Mouse (Mus musculus) Patski (cell line): ENCODE measurements around the gene Rab1b. TPM values are rescaled to one million over a fixed set of nuclear protein-coding genes. Genes with fewer than 3 reads are reported as not detected.
"Not testable (repeated sequence)": the region's sequence is repeated elsewhere in the genome, so short reads cannot be mapped to it uniquely, and the experiment has no call there.

Experiments
- ATAC-seq: fragments of 100-300 bp; one replicate; pipeline ENCODE4 v1.8.0; 2021
- CTCF ChIA-PET: fragments of 350-600 bp; sonication (Branson Sonifier 250); formaldehyde crosslinking; loops from one replicate; lab custom pipeline; 2022; ENCODE audit warnings: inconsistent platforms; lab: Charles Lee
- POLR2A ChIA-PET: fragments of 350-600 bp; sonication (Branson Sonifier 250); formaldehyde crosslinking; loops from one replicate; lab custom pipeline; 2022; ENCODE audit warnings: antibody characterized with exemption, inconsistent platforms; lab: Charles Lee
- DNase-seq: peaks from one replicate; pipeline ENCODE4 v3.0.0-alpha.2; 2011; ENCODE audit warnings: low read depth, low spot score
- H3K27me3 ChIP-seq: fragments of 371-371 bp; one replicate; pipeline ENCODE4 v1.5.1; 2021
- CTCF ChIP-seq: fragments of 100-300 bp; IDR thresholded peaks from one replicate; pipeline ENCODE4 v1.5.1; 2021
- in situ Hi-C: fragments of 300-500 bp; cut with MboI; formaldehyde crosslinking; loops from 3 replicates; pipeline ENCODE4 v1.11.1; 2018; ENCODE audit warnings: low pct_unique_long_range_greater_than_20kb, mixed read lengths
- polyA plus RNA-seq: library from polyadenylated mRNA; unstranded; gene quantifications from one replicate; pipeline ENCODE4 v1.2.3, GENCODE M21; 2021

Gene Rab1b
- polyA plus RNA-seq, 1 experiment from 2014 or later, result 237 TPM

DNA sequence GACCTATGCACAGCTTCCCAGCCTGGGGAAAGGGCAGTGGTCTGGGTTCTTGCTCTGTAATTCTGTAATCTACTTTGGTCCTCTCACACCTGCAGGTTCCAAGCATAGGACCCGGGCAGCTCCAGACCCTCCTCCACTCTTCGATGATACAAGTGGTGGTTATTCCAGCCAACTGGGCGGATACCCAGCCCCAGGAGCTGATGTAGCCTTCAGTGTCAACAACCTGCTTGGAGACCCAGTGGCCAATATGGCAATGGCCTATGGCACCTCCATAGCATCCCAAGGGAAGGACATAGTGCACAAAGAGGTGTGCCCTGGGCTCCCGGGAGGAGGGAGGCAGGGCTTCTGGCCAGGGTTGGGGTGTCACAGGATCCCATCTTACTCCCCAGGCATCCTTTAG lies 17.5 kb downstream of the Rab1b start:
- in situ Hi-C loops, result no loop called here

DNA sequence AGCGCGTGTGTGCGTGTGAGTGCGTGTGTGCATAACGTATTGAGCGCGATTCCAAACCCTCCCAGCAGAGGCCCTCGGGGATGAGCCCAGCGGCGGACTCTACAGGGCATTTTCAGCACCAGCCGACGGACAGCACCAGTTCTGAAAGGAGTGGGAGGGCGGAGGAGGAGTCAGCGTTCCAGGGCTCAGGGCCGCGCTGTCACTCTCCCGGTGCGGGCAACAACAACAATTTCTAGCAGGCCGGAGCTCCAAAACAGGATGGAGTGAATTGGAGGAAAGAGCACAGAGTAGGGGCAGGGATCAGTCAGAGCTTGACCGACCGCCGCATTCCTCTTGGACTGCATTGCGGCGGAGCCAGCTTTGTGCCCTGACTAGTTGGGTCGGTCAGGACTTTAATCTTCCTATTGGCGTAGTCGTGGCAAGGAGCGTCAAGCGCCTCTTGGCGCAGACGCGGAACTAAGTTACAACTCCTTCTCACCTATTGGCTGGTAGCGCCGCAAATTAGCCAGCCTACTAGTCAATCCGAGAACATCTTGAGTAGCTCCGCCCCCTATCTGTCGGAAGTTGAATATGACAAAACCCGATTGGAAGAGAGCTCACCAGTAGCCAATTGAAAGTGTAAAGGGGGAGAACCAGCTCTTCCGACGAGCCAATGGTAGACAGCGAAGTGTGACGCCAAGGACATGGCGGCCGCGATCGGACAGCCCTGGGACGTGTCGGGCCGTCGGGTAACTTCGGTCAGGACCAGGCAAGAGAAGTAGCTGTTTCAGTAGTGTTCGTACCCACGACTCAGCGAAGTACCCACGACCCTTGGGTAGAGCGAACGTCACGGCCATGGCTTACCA lies 18.8 kb downstream of the Rab1b start, which contains the start of gene Yif1a:
TSS of gene Yif1a (plus strand) at position 655 of the 845 bp plus-strand sequence.
- peak; percentile 80 for ATAC-seq
- DNase-seq, result peak; percentile 96
- POLR2A ChIA-PET, result interaction anchor here (0.5 to 1.4 kb wide), 2 partner anchors 48 to 698 kb away, joined by 3 read pairs; no protein-coding TSS in a partner anchor
- in situ Hi-C loops, result no loop called here
- CTCF ChIA-PET, result interaction anchor here (0.8 to 2.2 kb wide), 7 partner anchors 9 to 49 kb away, joined by 3 to 9 read pairs (median 3); partner anchors contain the start of genes AC124502.3, B4gat1, Cd248 and Rin1
- peaks cover 7% of the 10 kb centered on the region for H3K27me3 ChIP-seq
- TF ChIP-seq CTCF, result no peak

More for the DNA sequence above, 17.5 kb downstream of the Rab1b start:
- peaks cover 7% of the 10 kb centered on the region for H3K27me3 ChIP-seq
- TF ChIP-seq CTCF, result no peak
- ChIA-PET POLR2A (no interaction called here), CTCF (interaction anchor here (0.9 to 1.5 kb wide), 4 partner anchors 10 to 51 kb away, joined by 3 to 7 read pairs (median 4); no protein-coding TSS in a partner anchor)
- no peak for ATAC-seq
- DNase-seq, result no peak

DNA sequence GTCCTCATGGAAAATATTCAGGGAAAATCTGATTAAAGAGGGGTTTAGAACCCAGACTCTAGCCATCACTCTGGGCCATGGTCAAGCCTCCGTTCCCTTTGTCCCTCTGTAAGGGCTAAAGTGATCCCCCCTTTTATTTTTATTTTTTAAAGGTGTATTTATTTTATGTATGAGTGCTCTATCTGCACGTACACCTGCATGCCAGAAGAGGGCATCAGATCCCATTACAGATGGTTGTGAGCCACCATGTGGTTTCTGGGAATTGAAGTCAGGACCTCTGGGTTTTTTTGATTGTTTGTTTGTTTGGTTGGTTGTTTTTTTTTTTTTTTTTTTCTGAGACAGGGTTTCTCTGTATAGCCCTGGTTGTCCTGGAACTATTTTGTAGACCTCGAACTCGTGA lies 20.3 kb downstream of the Rab1b start:
- in situ Hi-C loops, POLR2A ChIA-PET, DNase-seq, ATAC-seq: not testable (repeated sequence)
- CTCF ChIA-PET, result interaction anchor here (1.0 kb wide), 1 partner anchor 65 kb away, joined by 3 read pairs; no protein-coding TSS in a partner anchor
- H3K27me3 ChIP-seq, result peaks cover 17% of the 10 kb centered on the region

DNA sequence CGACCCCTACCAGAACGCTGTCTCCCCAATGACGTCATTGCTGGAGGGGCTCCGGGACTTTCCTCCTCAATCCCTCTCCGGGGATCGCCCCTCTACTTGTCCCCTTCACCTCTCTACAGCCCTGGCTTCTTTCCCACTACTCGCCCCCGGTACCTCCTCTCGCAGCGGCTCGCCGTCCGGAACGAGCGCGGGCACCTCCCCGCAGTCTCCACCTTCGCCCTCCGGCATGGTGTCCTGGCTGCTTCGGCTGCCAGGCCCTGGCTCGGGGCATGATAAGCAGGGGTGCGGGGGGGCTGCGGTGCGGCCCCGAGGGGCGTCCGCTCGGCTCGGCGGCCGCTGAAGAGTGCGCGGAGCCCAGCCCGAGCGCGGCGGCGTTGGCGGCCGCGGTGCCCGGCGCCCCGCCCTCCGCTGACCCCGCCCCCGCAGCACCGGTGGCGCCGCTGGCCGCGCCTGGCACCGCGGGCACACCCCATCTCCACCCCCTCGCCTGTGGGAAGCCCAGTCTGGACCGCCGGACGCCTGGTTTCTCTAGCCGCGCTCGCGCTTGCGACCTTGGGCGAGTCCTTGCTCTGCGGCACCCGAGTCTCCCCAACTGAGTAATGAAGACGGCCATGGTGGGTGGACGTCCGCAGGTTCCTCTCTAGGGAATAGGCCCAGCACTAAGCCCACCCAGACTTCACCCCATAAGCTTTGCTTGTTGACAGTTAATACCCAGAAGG lies 21.6 kb downstream of the Rab1b start, which contains the start of gene Tmem151a:
TSS of gene Tmem151a (minus strand) at position 387 of the 719 bp plus-strand sequence.
- DNase-seq (no peak), ATAC-seq (no peak)
- in situ Hi-C loops, result no loop called here
- H3K27me3 ChIP-seq, result peaks cover 17% of the 10 kb centered on the region
- CTCF ChIA-PET, result no interaction called here
- POLR2A ChIA-PET, result interaction anchor here (0.7 kb wide), 1 partner anchor 393 kb away, joined by 3 read pairs; no protein-coding TSS in a partner anchor
- TF ChIP-seq CTCF, result no peak

DNA sequence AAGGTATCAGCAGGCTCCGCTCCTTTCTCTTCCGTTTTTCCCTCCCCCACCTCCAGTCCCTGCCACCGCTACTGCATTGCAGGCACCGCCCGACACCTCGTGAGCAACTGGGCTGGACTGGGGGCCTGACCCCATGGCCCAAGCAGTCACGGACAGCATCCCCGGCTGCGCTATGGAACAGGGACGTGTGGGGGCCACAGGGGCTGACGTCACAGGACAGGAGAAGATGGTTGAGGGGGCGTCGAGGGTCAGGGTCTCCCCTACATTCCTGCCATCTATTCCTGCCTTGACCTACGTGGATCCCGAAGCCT lies 22.1 kb downstream of the Rab1b start:
- ATAC-seq (no peak), DNase-seq (no peak)
- TF ChIP-seq CTCF, result no peak
- in situ Hi-C loops, result no loop called here
- ChIA-PET POLR2A (no interaction called here), CTCF (no interaction called here)
- peaks cover 17% of the 10 kb centered on the region for H3K27me3 ChIP-seq

DNA sequence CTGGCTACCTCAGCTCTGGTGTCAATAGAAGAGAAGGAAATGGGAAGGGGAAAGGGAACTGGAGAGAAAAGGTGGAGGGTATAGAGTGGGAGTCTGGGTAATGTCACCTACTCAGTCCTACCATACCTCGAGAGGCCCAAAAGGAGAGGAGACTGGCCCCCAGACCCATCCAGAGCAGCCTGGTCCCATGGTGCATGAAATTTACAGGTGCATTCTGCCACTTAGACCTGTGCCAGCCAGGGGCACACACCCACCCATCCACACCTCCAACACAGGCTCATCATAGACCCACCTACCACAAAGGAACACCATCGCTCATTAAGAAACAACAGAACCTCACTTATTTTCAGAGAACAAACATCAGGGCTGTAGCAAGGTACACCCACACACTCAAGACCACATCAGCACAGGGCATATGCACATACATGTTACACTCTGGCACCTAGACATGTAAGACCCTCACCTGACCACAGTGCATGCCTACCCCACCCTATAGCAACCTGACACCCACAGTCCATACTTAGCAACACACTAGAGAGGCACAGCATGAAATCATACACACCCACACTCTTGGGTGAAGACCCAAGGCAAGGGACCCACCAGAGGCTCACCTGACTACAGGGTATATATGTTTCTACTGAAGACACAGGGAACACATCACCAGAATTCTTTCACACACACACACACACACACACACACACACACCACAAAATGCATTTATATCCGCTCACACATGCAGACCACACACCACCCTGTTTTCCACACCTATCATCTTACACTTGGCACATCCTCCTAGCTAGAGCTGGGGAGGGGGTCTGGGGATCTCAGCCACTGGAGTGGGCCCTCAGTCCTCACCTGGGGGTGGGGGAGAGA lies 22.7 kb downstream of the Rab1b start:
- ChIA-PET POLR2A (no interaction called here), CTCF (no interaction called here)
- ATAC-seq (no peak), DNase-seq (no peak)
- peaks cover 17% of the 10 kb centered on the region for H3K27me3 ChIP-seq
- no peak for TF ChIP-seq CTCF
- in situ Hi-C loops, result no loop called here

DNA sequence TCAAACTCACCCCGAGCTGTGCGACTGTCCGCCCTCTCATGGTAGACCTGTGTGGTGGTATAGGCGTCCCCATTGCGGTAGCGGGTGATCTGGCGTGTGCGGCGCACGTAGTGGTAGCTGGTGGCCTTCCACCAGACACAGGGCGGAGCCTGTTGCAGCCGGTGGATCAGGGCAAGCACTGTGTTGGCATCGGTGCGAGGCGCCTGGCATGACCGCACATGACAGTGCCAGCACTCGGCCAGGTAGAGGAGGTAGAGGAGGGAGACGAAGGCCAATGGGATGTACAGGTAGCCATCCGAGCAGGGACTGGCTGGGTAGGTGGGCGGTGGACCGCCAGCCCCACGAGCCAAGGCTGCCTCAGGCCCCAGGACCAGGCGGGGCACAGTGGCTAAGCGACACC lies 24.3 kb downstream of the Rab1b start:
- POLR2A ChIA-PET, result no interaction called here
- no peak for ATAC-seq
- no peak for DNase-seq
- no peak for TF ChIP-seq CTCF
- peaks cover 17% of the 10 kb centered on the region for H3K27me3 ChIP-seq
- in situ Hi-C loops, result no loop called here
- CTCF ChIA-PET, result no interaction called here

DNA sequence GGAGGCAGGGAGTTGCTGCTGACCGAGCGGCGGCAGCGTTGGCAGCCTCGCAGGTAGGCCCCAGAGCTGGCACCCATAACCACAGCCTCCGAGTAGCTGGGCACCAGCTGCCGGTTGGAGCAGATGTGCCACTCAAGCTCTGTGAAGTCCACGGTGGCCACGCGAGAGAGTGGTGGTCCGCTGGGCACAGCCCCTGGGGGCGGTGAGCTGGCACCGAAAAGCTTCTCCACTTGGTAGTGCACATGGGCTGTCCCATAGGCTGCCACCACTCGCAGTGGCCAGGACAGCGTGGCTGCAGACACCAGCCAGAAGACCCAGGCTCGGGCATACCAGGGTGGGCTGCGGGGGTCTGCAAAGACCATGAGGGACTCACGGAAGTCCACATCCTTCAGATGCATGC lies 24.9 kb downstream of the Rab1b start:
- no peak for ATAC-seq
- in situ Hi-C loops, result no loop called here
- POLR2A ChIA-PET, result no interaction called here
- DNase-seq, result no peak
- no peak for TF ChIP-seq CTCF
- peaks cover 17% of the 10 kb centered on the region for H3K27me3 ChIP-seq
- CTCF ChIA-PET, result no interaction called here

DNA sequence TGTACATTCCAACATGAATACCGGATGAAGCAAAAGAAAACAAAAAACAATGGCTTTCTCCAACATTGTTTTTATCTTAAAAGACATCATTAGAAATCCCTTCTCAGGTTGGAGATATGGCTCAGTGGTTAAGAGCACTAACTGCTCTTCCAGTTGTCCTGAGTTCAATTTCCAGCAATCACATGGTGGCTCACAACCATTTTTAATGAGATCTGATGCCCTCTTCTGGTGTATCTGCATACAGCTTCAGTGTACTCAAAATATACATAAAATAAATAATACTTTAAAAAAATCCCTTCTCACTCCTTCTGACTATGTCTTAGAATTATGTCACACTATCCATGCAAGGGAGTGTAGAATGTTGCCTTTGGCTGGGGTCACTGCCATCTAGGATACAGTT lies 27.6 kb downstream of the Rab1b start:
- ATAC-seq (no peak), DNase-seq (no peak)
- in situ Hi-C loops, result no loop called here
- CTCF ChIA-PET, result interaction anchor here (0.9 to 2.3 kb wide), 6 partner anchors 10 to 72 kb away, joined by 3 to 22 read pairs (median 4); no protein-coding TSS in a partner anchor
- POLR2A ChIA-PET, result no interaction called here
- H3K27me3 ChIP-seq, result peaks cover 13% of the 10 kb centered on the region
- no peak for TF ChIP-seq CTCF

DNA sequence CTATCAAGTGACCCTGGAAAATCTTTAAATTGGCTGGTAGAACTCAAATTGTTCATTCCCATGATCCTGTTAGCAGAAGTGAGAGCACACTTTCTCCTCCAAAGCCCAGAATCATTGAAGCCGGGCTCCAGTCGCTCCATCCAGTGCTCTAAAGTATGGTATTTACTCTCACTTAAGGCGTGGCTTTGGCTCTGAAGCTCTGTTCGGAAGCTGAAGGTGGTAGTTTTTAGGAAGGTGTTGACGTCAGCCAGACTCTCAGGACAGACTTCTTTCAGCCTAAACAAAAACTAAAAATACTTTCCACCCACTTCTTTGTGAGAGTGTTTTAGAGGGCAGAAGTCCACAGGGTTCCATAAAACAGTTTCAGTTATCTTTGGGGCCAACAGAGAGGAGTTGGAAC lies 33.4 kb downstream of the Rab1b start:
- DNase-seq (no peak), ATAC-seq (no peak)
- in situ Hi-C loops, result loop anchor here (5.0 kb wide), 1 partner anchor 56 kb away; no protein-coding TSS in a partner anchor
- CTCF ChIA-PET, result interaction anchor here (2.2 kb wide), 1 partner anchor 23 kb away, joined by 16 read pairs; the partner anchor contains the start of gene Rin1
- no peak for TF ChIP-seq CTCF
- peaks cover 3% of the 10 kb centered on the region for H3K27me3 ChIP-seq
- POLR2A ChIA-PET, result interaction anchor here (1.4 kb wide), 1 partner anchor 19 kb away, joined by 5 read pairs; no protein-coding TSS in a partner anchor
